Mouse (Mus musculus) lung, embryonic 15.5 days (tissue): ENCODE measurements around the gene Mtcp1. TPM values are rescaled to one million over a fixed set of nuclear protein-coding genes. Genes with fewer than 3 reads are reported as not detected.

ENCODE experiments used
- ATAC-seq: fragments of 200-750 bp; cut with Nextera tagmentation; 2 replicates; pipeline ENCODE4 v1.8.0; 2017; ENCODE audit warnings: moderate number of reproducible peaks, borderline replicate concordance; ENCODE audit not compliant: low FRiP score, low TSS enrichment; ENCODE audit errors: extremely low read depth
- H3K27ac ChIP-seq: fragments of 300-500 bp; sonication (generic); 2 replicates; pipeline ENCODE4 v1.5.1; 2015; ENCODE audit warnings: moderate library complexity, mild to moderate bottlenecking, inconsistent platforms
- H3K27me3 ChIP-seq: fragments of 300-500 bp; sonication (generic); 2 replicates; pipeline ENCODE4 v1.6.1; 2015; ENCODE audit warnings: inconsistent platforms
- H3K36me3 ChIP-seq: fragments of 300-500 bp; sonication (generic); 2 replicates; pipeline ENCODE4 v1.6.1; 2015; ENCODE audit warnings: inconsistent platforms
- H3K4me1 ChIP-seq: fragments of 300-500 bp; sonication (generic); 2 replicates; pipeline ENCODE4 v1.6.1; 2015; ENCODE audit warnings: inconsistent platforms
- H3K4me2 ChIP-seq: fragments of 300-500 bp; sonication (generic); 2 replicates; pipeline ENCODE4 v1.6.1; 2015; ENCODE audit warnings: inconsistent platforms, mild to moderate bottlenecking, moderate library complexity
- H3K4me3 ChIP-seq: fragments of 300-500 bp; sonication (generic); 2 replicates; pipeline ENCODE4 v1.5.1; 2015; ENCODE audit warnings: mild to moderate bottlenecking, inconsistent platforms
- H3K9ac ChIP-seq: fragments of 300-500 bp; sonication (generic); 2 replicates; pipeline ENCODE4 v1.6.1; 2015; ENCODE audit warnings: inconsistent platforms
- H3K9me3 ChIP-seq: fragments of 300-500 bp; sonication (generic); 2 replicates; pipeline ENCODE4 v1.6.1; 2016; ENCODE audit warnings: inconsistent platforms
- WGBS: fragments of 180-500 bp; shearing (Covaris S2); methylation state at CpG from one replicate; pipeline ENCODE4 v1.1.7; 2015; 5-methylcytosine and 5-hydroxymethylcytosine counted together
- polyA plus RNA-seq: library from polyadenylated mRNA; unstranded; fragments of >200 nt; fragmentation: Nextera tagmentation; extraction: Ambion mirVana; gene quantifications from 2 replicates; pipeline ENCODE4 v1.2.1, GENCODE M21; 2015

Gene Mtcp1
- 9.8 and 12.0 TPM in 2 replicates for polyA plus RNA-seq

- no peaks in the 10 kb centered on the region for H3K36me3 ChIP-seq
- H3K4me3 ChIP-seq: peak within 1 kb of the TSS; percentile 55
- H3K9me3 ChIP-seq: no peaks in the 10 kb centered on the region
- peak within 1 kb of the TSS; percentile 50 for H3K4me2 ChIP-seq
- peak within 1 kb of the TSS; percentile 52 for H3K9ac ChIP-seq
- 13% methylated on average over 52 of the region's 52 CpGs for WGBS
- peak within 1 kb of the TSS; percentile 91 for H3K27ac ChIP-seq
- peak; percentile 100 for ATAC-seq
- no peaks in the 10 kb centered on the region for H3K27me3 ChIP-seq
- H3K4me1 ChIP-seq: no peaks in the 10 kb centered on the region
Observed at GRCm38 (mm10) chrX:75415936-75416785, at the start of gene Mtcp1, which contains the start of the genes Cmc4 and Brcc3. TSS of gene Mtcp1 (minus strand) at chrX:75416588. TSS of gene Cmc4 (minus strand) at chrX:75416584. TSS of gene Brcc3 (plus strand) at chrX:75416628.

- peaks cover 11% of the 10 kb centered on the region; the same call in 1 of the 2 replicates for H3K36me3 ChIP-seq
- no peaks in the 10 kb centered on the region for H3K4me1 ChIP-seq
- no peaks in the 10 kb centered on the region for H3K9me3 ChIP-seq
- no peak overlapping the region for H3K4me3 ChIP-seq
- ATAC-seq: no peak
- no peaks in the 10 kb centered on the region for H3K27me3 ChIP-seq
- no peak overlapping the region for H3K9ac ChIP-seq
- H3K4me2 ChIP-seq: no peak overlapping the region
- H3K27ac ChIP-seq: no peak overlapping the region
- 83% methylated on average over 1 of the region's 1 CpGs for WGBS
Observed at GRCm38 (mm10) chrX:75454597-75454996, 38.2 kb upstream of the Mtcp1 start.

GRCm38 (mm10) chrX:75409711-75410110 is 6.7 kb downstream of the Mtcp1 start:
- Histone ChIP-seq H3K9me3 (no peaks in the 10 kb centered on the region), H3K9ac (no peak overlapping the region), H3K27me3 (no peaks in the 10 kb centered on the region), H3K27ac (no peak overlapping the region), H3K36me3 (no peaks in the 10 kb centered on the region), H3K4me3 (no peak overlapping the region), H3K4me1 (no peaks in the 10 kb centered on the region), H3K4me2 (no peak overlapping the region)
- no peak for ATAC-seq
- WGBS: 85% methylated on average over 1 of the region's 1 CpGs

GRCm38 (mm10) chrX:75403350-75403749 is 13.0 kb downstream of the Mtcp1 start:
- Histone ChIP-seq H3K4me1 (no peaks in the 10 kb centered on the region), H3K27me3 (no peaks in the 10 kb centered on the region), H3K9ac (no peak overlapping the region), H3K27ac (no peak overlapping the region), H3K9me3 (no peaks in the 10 kb centered on the region), H3K4me2 (no peak overlapping the region), H3K36me3 (no peaks in the 10 kb centered on the region), H3K4me3 (no peak overlapping the region)
- ATAC-seq: no peak

GRCm38 (mm10) chrX:75402668-75403067 is 13.7 kb downstream of the Mtcp1 start:
- H3K27ac ChIP-seq: no peak overlapping the region
- no peak overlapping the region for H3K9ac ChIP-seq
- H3K4me1 ChIP-seq: no peaks in the 10 kb centered on the region
- no peak overlapping the region for H3K4me3 ChIP-seq
- H3K27me3 ChIP-seq: no peaks in the 10 kb centered on the region
- no peaks in the 10 kb centered on the region for H3K36me3 ChIP-seq
- no peak overlapping the region for H3K4me2 ChIP-seq
- ATAC-seq: no peak
- no peaks in the 10 kb centered on the region for H3K9me3 ChIP-seq
- WGBS: 70% methylated on average over 2 of the region's 2 CpGs

- H3K9me3 ChIP-seq: no peaks in the 10 kb centered on the region
Observed at GRCm38 (mm10) chrX:75399471-75399870, 16.9 kb downstream of the Mtcp1 start.

GRCm38 (mm10) chrX:75382195-75382771 is 34.1 kb downstream of the Mtcp1 start, which contains the start of the genes Fundc2 and F8:
TSS of gene Fundc2 (plus strand) at chrX:75382399.
TSS of gene F8 (minus strand) at chrX:75382615.
- H3K9me3 ChIP-seq: no peaks in the 10 kb centered on the region
- peak within 1 kb of the TSS; percentile 50 for H3K9ac ChIP-seq
- WGBS: 9% methylated on average over 21 of the region's 25 CpGs
- H3K4me2 ChIP-seq: peak within 1 kb of the TSS; percentile 49
- H3K27ac ChIP-seq: peak within 1 kb of the TSS; percentile 77
- H3K4me1 ChIP-seq: no peaks in the 10 kb centered on the region
- peak within 1 kb of the TSS; percentile 49 for H3K4me3 ChIP-seq
- H3K36me3 ChIP-seq: no peaks in the 10 kb centered on the region
- no peaks in the 10 kb centered on the region for H3K27me3 ChIP-seq
- ATAC-seq: peak; percentile 97

More at GRCm38 (mm10) chrX:75399471-75399870, 16.9 kb downstream of the Mtcp1 start:
- 89% methylated on average over 1 of the region's 1 CpGs for WGBS
- H3K9ac ChIP-seq: no peak overlapping the region
- no peaks in the 10 kb centered on the region for H3K36me3 ChIP-seq
- H3K27me3 ChIP-seq: no peaks in the 10 kb centered on the region
- H3K27ac ChIP-seq: no peak overlapping the region
- no peak overlapping the region for H3K4me2 ChIP-seq
- H3K4me3 ChIP-seq: no peak overlapping the region
- H3K4me1 ChIP-seq: no peaks in the 10 kb centered on the region
- no peak for ATAC-seq

GRCm38 (mm10) chrX:75381699-75382098 is 34.7 kb downstream of the Mtcp1 start:
- no peak overlapping the region for H3K9ac ChIP-seq
- H3K9me3 ChIP-seq: no peaks in the 10 kb centered on the region
- H3K4me2 ChIP-seq: peak overlapping the region; percentile 49; the same call in 1 of the 2 replicates
- ATAC-seq: no peak
- H3K4me3 ChIP-seq: peak overlapping the region; percentile 49
- no peaks in the 10 kb centered on the region for H3K4me1 ChIP-seq
- 0 out of 2 replicates have a peak overlapping the region, but pooled peaks have one; percentile 33 for H3K27ac ChIP-seq
- no peaks in the 10 kb centered on the region for H3K36me3 ChIP-seq
- H3K27me3 ChIP-seq: no peaks in the 10 kb centered on the region
- WGBS: 60% methylated on average over 5 of the region's 5 CpGs

GRCm38 (mm10) chrX:75381176-75381575 is 35.2 kb downstream of the Mtcp1 start:
- Histone ChIP-seq H3K4me2 (no peak overlapping the region), H3K27ac (no peak overlapping the region), H3K4me1 (no peaks in the 10 kb centered on the region), H3K36me3 (no peaks in the 10 kb centered on the region), H3K9ac (no peak overlapping the region), H3K4me3 (no peak overlapping the region), H3K27me3 (no peaks in the 10 kb centered on the region), H3K9me3 (no peaks in the 10 kb centered on the region)
- ATAC-seq: no peak
- WGBS: 77% methylated on average over 1 of the region's 1 CpGs

- Histone ChIP-seq H3K27me3 (no peaks in the 10 kb centered on the region), H3K4me2 (no peak overlapping the region), H3K4me3 (no peak overlapping the region), H3K9ac (no peak overlapping the region), H3K27ac (no peak overlapping the region), H3K4me1 (no peaks in the 10 kb centered on the region), H3K9me3 (no peaks in the 10 kb centered on the region), H3K36me3 (no peaks in the 10 kb centered on the region)
- ATAC-seq: no peak
Observed at GRCm38 (mm10) chrX:75376815-75377214, 39.6 kb downstream of the Mtcp1 start.

GRCm38 (mm10) chrX:75372666-75373425 is 43.5 kb downstream of the Mtcp1 start:
- Histone ChIP-seq H3K4me1 (no peaks in the 10 kb centered on the region), H3K9me3 (no peaks in the 10 kb centered on the region), H3K36me3 (no peaks in the 10 kb centered on the region), H3K4me3 (no peak overlapping the region), H3K4me2 (no peak overlapping the region), H3K9ac (no peak overlapping the region), H3K27ac (no peak overlapping the region), H3K27me3 (no peaks in the 10 kb centered on the region)
- peak; percentile 90; the same call in 1 of the 2 replicates for ATAC-seq
- WGBS: 35% methylated on average over 2 of the region's 2 CpGs
